Mouse (Mus musculus) CH12.LX (cell line): ENCODE data around the gene Rmi2.

ENCODE experiments used
- BHLHE40 ChIP-seq: IDR thresholded peaks from 2 replicates; pipeline ENCODE4 v1.6.1; 2011; ENCODE audit warnings: mild to moderate bottlenecking, low read depth, low read length, improper control_type of control experiment
- CTCF ChIP-seq, 2 experiments: IDR thresholded peaks in 1 of 2; conservative IDR thresholded peaks in 1 of 2; 2 replicates each; pipeline ENCODE4 v1.5.1; 2011 to 2012; ENCODE audit warnings: low read depth in 2 of 2, low read length in 2 of 2, improper control_type of control experiment in 1 of 2, inconsistent platforms in 1 of 2, mild to moderate bottlenecking in 1 of 2, moderate library complexity in 1 of 2
- GABPA ChIP-seq: IDR thresholded peaks from 2 replicates; pipeline ENCODE4 v1.6.1; 2012; ENCODE audit warnings: low read depth, low read length, improper control_type of control experiment, inconsistent platforms; ENCODE audit not compliant: insufficient replicate concordance
- HCFC1 ChIP-seq: IDR thresholded peaks from 2 replicates; pipeline ENCODE4 v1.6.1; 2012; ENCODE audit warnings: low read depth, mild to moderate bottlenecking, inconsistent platforms, low read length, improper control_type of control experiment
- JUND ChIP-seq: conservative IDR thresholded peaks from 2 replicates; pipeline ENCODE4 v1.6.1; 2011; ENCODE audit warnings: low read depth, low read length, improper control_type of control experiment
- POLR2A ChIP-seq: IDR thresholded peaks from 2 replicates; pipeline ENCODE4 v1.6.1; 2011; ENCODE audit warnings: low read depth, mild to moderate bottlenecking, improper control_type of control experiment, low read length
- SIN3A ChIP-seq: IDR thresholded peaks from 2 replicates; pipeline ENCODE4 v1.6.1; 2012; ENCODE audit warnings: low read length, improper control_type of control experiment, inconsistent platforms
- USF1 ChIP-seq: IDR thresholded peaks from 2 replicates; pipeline ENCODE4 v1.6.1; 2014; ENCODE audit warnings: low read depth, mild to moderate bottlenecking, inconsistent platforms, low read length, improper control_type of control experiment

DNA sequence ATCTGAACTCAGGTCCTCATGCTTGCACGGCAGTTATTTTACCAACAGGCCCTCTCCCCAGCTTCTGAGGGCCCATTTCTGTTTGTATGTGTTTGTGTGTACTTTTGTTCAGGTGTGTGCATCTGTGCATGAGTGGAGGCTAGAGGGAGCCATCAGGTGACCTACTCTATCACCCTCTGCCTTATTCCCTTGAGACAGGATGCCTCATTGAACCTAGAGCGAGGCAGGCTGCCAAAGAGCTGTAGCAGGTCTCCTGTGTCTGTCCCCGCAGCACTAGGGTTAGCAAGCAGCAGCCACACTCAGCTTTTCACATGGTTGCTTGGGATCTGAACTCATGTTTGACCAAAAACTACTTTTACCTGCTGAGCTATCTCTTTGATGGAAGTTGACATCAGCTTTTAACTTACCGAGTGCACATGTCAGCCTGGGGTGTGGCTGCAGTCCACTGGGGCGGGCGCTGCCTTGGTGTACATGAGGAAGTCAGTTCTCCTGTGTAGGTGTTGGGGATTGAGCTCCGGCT, 24.9 kb downstream of the Rmi2 start:
- TF ChIP-seq CTCF (conservative IDR thresholded peaks at IDR 0.05 in 1 of 2, IDR thresholded peaks at IDR 0.05 in 1 of 2; ENCODE audit: low read depth in 2 of 2, low read length in 2 of 2) (no peak), USF1 (no peak), HCFC1 (no peak), GABPA (no peak), JUND (no peak), POLR2A (no peak), SIN3A (no peak), BHLHE40 (no peak)
